Mouse (Mus musculus) embryonic facial prominence, embryonic 11.5 days (tissue): Measurements from ENCODE around the gene Pik3cd. TPM values are rescaled to one million over a fixed set of nuclear protein-coding genes. Genes with fewer than 3 reads are reported as not detected.

Experiments
- ATAC-seq: fragments of 200-750 bp; cut with Nextera tagmentation; replicated peaks from 2 replicates; pipeline ENCODE4 v1.8.0; 2017; ENCODE audit warnings: low read depth; ENCODE audit not compliant: insufficient number of reproducible peaks, low FRiP score, low TSS enrichment
- DNase-seq: peaks from one replicate; pipeline ENCODE4 v3.0.0-alpha.2; 2015; ENCODE audit warnings: low spot score
- H3K27ac ChIP-seq: fragments of 300-500 bp; sonication (generic); replicated peaks from 2 replicates; pipeline ENCODE4 v1.5.1; 2014; ENCODE audit warnings: mild to moderate bottlenecking, low read depth, low read length, control low read depth
- H3K27me3 ChIP-seq: fragments of 300-500 bp; sonication (generic); 2 replicates; pipeline ENCODE4 v1.6.1; 2014; ENCODE audit warnings: mild to moderate bottlenecking, low read length, moderate library complexity, mixed read lengths; ENCODE audit not compliant: control insufficient read depth, insufficient read depth
- H3K36me3 ChIP-seq: fragments of 300-500 bp; sonication (generic); replicated peaks from 2 replicates; pipeline ENCODE4 v1.6.1; 2014; ENCODE audit warnings: low read depth, mild to moderate bottlenecking, low read length, moderate library complexity, mixed read lengths; ENCODE audit not compliant: control insufficient read depth, insufficient read depth
- H3K4me1 ChIP-seq: fragments of 300-500 bp; sonication (generic); 2 replicates; pipeline ENCODE4 v1.6.1; 2014; ENCODE audit warnings: low read length, mixed read lengths; ENCODE audit not compliant: control insufficient read depth, insufficient read depth
- H3K4me2 ChIP-seq: fragments of 300-500 bp; sonication (generic); 2 replicates; pipeline ENCODE4 v1.6.1; 2014; ENCODE audit warnings: low read depth, mild to moderate bottlenecking, control low read depth, low read length, moderate library complexity
- H3K4me3 ChIP-seq: fragments of 300-500 bp; sonication (generic); 2 replicates; pipeline ENCODE4 v1.5.1; 2014; ENCODE audit warnings: low read depth, low read length, control low read depth
- H3K9ac ChIP-seq: fragments of 300-500 bp; sonication (generic); replicated peaks from 2 replicates; pipeline ENCODE4 v1.6.1; 2014; ENCODE audit warnings: mild to moderate bottlenecking, control low read depth, low read length
- H3K9me3 ChIP-seq: fragments of 300-500 bp; sonication (generic); replicated peaks from 2 replicates; pipeline ENCODE4 v1.6.1; 2016; ENCODE audit warnings: mild to moderate bottlenecking, low read length, inconsistent platforms, mixed read lengths; ENCODE audit not compliant: control insufficient read depth
- WGBS: fragments of 180-500 bp; shearing (Covaris S2); extraction: QIAGEN DNeasy Blood & Tissue Kit; methylation state at CpG from one replicate; pipeline ENCODE4 v1.1.7; 2014; 5-methylcytosine and 5-hydroxymethylcytosine counted together
- polyA plus RNA-seq: library from polyadenylated mRNA; unstranded; fragments of >200 nt; fragmentation: Nextera tagmentation; extraction: Ambion mirVana; gene quantifications from 2 replicates; pipeline ENCODE4 v1.2.1, GENCODE M21; 2014

Gene Pik3cd
- polyA plus RNA-seq, 1 experiment from 2014 or later, result 4.2 TPM

DNA sequence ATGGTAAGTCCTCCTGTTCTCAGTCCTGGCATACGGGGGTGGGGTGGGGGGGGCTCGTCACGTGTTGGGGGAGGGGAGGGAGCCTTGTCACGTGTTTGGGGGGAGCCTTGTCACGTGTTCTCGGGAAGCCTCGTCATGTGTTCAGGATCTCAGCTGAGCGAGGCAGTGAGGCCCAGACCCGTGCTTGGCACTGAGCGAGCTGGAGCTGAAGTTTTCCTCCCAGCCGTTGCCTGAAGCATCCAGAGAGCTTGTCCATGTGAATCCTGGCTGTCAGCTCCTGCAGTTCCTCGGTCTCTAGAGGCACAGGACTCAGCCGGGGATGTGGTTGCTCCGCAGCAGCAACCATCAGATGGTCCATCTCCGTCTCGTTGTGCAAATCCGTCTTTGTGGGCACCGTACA lies 96.3 kb downstream of the Pik3cd start:
- H3K4me3 ChIP-seq, result no peak overlapping the region
- no peaks in the 10 kb centered on the region for H3K27me3 ChIP-seq
- no peak overlapping the region for H3K4me2 ChIP-seq
- H3K27ac ChIP-seq, result no peak overlapping the region
- no peaks in the 10 kb centered on the region for H3K9me3 ChIP-seq
- DNase-seq (no peak), ATAC-seq (no peak)
- no peaks in the 10 kb centered on the region for H3K36me3 ChIP-seq
- H3K4me1 ChIP-seq, result peaks cover 9% of the 10 kb centered on the region; the same call in 1 of the 2 replicates
- H3K9ac ChIP-seq, result no peak overlapping the region
- WGBS, result 84% methylated on average over 18 of the region's 18 CpGs

DNA sequence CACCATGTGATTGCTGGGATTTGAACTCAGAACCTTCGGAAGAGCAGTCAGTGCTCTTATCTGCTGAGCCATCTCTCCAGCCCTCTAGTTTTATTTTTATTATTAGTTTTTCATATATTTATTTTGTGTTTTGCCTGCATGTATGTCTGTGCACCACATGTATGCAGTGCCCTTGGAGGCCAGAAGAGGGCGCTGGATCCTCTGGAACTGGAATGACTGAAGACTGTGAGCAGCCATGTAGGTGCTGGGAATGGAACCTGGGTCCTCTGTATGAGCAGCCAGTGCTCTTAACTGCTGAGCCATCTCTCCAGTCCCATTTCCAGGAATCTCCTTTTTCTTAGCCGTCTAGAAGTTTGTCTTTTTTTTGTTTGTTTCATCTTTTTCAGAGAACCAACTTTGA lies 97.9 kb downstream of the Pik3cd start:
- 82% methylated on average over 3 of the region's 3 CpGs for WGBS
- Histone ChIP-seq H3K27ac (no peak overlapping the region), H3K36me3 (no peaks in the 10 kb centered on the region), H3K9me3 (no peaks in the 10 kb centered on the region), H3K27me3 (no peaks in the 10 kb centered on the region), H3K9ac (no peak overlapping the region), H3K4me3 (no peak overlapping the region), H3K4me1 (peaks cover 9% of the 10 kb centered on the region; the same call in 1 of the 2 replicates), H3K4me2 (no peak overlapping the region)
- DNase-seq (no peak), ATAC-seq (no peak)

DNA sequence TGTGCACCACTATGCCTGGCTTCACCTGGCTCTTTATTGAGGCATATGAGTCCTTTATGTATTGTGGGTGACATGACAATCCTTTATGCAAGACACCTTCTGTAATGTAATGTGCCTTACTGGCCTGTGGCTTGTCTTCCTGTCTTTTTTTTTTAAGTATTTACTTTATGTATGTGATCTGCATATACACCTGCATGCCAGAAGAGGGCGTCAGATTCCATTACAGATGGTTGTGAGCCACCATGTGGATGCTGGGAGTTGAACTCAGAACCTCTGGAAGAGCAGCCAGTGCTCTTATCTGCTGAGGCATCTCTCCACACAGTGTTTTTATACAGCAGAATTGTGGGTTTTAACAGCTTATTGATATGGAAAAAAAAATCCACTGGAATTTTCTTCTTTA lies 98.5 kb downstream of the Pik3cd start:
- Histone ChIP-seq H3K36me3 (no peaks in the 10 kb centered on the region), H3K9ac (no peak overlapping the region), H3K9me3 (no peaks in the 10 kb centered on the region), H3K27ac (no peak overlapping the region), H3K4me1 (peaks cover 9% of the 10 kb centered on the region; the same call in 1 of the 2 replicates), H3K27me3 (no peaks in the 10 kb centered on the region), H3K4me2 (no peak overlapping the region), H3K4me3 (no peak overlapping the region)
- 59% methylated on average over 1 of the region's 1 CpGs for WGBS
- no peak for DNase-seq
- ATAC-seq, result no peak

DNA sequence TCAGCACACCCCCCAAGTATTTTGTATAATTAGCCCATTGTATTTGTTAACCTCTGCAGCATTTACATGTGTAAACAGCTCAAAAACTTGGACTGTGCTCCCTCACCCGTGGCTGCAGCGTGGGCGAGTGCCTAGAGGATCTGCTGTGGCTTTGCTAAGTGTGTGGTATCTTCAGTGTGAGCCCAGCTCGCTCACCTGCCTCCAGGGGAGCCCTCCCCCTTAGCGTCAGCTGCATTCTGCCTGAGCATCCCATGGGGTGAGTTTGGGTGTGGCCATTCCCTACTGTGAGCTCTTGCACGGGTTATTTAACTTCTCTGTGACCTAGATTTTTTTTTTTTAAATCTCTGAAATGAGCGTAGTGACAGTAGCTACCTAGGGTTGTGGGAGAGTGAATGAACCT lies 100.1 kb downstream of the Pik3cd start:
- Histone ChIP-seq H3K9me3 (no peaks in the 10 kb centered on the region), H3K4me2 (no peak overlapping the region), H3K27ac (no peak overlapping the region), H3K27me3 (no peaks in the 10 kb centered on the region), H3K9ac (no peak overlapping the region), H3K36me3 (no peaks in the 10 kb centered on the region), H3K4me1 (0 out of 2 replicates have a peak, but pooled peaks cover 4% of the 10 kb centered on the region), H3K4me3 (no peak overlapping the region)
- WGBS, result 45% methylated on average over 7 of the region's 7 CpGs
- no peak for ATAC-seq
- no peak for DNase-seq

DNA sequence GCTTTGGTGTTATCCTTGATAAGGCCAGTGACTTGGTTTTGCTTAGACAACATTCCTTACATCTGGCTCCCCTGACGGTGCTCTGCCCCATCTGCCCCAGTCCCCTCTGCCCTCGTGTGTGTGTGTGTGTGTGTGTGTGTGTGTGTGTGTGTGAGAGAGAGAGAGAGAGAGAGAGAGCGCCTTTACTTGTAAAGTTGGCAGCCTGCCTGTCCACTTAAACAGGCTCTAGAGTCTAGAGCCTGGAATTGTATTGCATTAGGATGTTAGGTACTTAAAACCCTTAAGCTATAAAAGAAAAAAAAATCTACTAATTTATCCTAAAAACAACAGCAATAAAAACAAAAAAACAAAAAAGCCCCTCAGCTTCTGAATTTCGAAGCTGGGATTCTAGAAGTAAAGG lies 100.9 kb downstream of the Pik3cd start:
- H3K9ac ChIP-seq, result no peak overlapping the region
- H3K27ac ChIP-seq, result no peak overlapping the region
- H3K4me1 ChIP-seq, result 0 out of 2 replicates have a peak, but pooled peaks cover 2% of the 10 kb centered on the region
- H3K27me3 ChIP-seq, result no peaks in the 10 kb centered on the region
- H3K4me3 ChIP-seq, result no peak overlapping the region
- no peak overlapping the region for H3K4me2 ChIP-seq
- 45% methylated on average over 4 of the region's 4 CpGs for WGBS
- DNase-seq, result no peak
- H3K36me3 ChIP-seq, result no peaks in the 10 kb centered on the region
- H3K9me3 ChIP-seq, result no peaks in the 10 kb centered on the region
- ATAC-seq, result no peak

DNA sequence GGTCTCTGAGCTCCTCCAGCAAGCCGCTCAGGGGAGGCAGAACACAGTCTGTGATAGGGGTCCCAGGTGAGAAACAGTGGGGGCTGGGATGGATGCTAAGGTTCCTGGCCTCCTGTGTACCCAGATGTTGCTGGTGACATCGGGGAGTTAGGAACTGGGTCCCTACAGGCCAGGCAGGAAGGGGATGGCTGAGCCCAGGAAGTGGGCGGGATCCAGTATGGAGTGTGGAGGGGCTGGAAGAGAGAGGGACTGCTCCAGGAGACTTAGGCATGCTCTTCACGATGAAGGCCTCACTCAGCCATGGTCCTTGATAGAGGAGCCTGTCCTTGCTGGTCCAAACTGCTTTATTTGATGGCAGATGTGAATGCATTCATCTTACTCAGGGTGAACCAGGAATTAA lies 102.2 kb downstream of the Pik3cd start:
- Histone ChIP-seq H3K36me3 (no peaks in the 10 kb centered on the region), H3K4me3 (no peak overlapping the region), H3K27ac (no peak overlapping the region), H3K4me1 (0 out of 2 replicates have a peak, but pooled peaks cover 2% of the 10 kb centered on the region), H3K27me3 (no peaks in the 10 kb centered on the region), H3K4me2 (no peak overlapping the region), H3K9ac (no peak overlapping the region), H3K9me3 (no peaks in the 10 kb centered on the region)
- 90% methylated on average over 4 of the region's 4 CpGs for WGBS
- DNase-seq, result no peak
- no peak for ATAC-seq

DNA sequence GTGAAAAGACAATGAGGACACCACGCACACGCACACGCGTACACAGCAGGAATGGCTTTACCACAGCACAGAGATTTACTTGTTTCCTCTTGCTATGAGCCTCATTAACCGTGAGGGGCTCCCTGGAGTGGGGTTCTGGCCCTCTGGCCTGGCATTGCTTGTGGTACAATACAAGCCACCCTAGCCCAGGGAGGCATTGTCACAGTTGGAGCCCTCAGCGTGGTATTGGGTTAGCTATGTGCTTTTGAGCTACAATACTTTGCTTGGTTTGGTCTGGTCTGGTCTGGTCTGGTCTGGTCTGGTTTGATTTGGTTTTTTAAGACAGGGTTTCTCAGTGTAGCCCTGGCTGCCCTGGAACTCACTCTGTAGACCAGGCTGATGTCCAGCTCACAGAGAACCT lies 102.8 kb downstream of the Pik3cd start:
- H3K9ac ChIP-seq, result no peak overlapping the region
- 90% methylated on average over 6 of the region's 6 CpGs for WGBS
- H3K27ac ChIP-seq, result no peak overlapping the region
- no peaks in the 10 kb centered on the region for H3K9me3 ChIP-seq
- H3K27me3 ChIP-seq, result no peaks in the 10 kb centered on the region
- no peak overlapping the region for H3K4me2 ChIP-seq
- no peaks in the 10 kb centered on the region for H3K36me3 ChIP-seq
- DNase-seq (no peak), ATAC-seq (no peak)
- 0 out of 2 replicates have a peak, but pooled peaks cover 2% of the 10 kb centered on the region for H3K4me1 ChIP-seq
- no peak overlapping the region for H3K4me3 ChIP-seq
